Mouse (Mus musculus) left cerebral cortex, adult 2 months (tissue): Measurements from ENCODE around the gene D3Ertd751e. TPM values are rescaled to one million over a fixed set of nuclear protein-coding genes. Genes with fewer than 3 reads are reported as not detected.

Source experiments
- DNase-seq, 2 experiments: peaks; one replicate each; pipeline ENCODE4 v3.0.0; 2021 to 2022; ENCODE audit warnings: low spot score in 2 of 2, mixed read lengths in 1 of 2; ENCODE audit errors: extremely low spot score in 1 of 2
- H3K27ac ChIP-seq: fragments of 200-600 bp; 2 replicates; pipeline ENCODE4 v1.8.1; 2022
- H3K4me3 ChIP-seq: fragments of 200-600 bp; 2 replicates; pipeline ENCODE4 v1.8.1; 2022
- CTCF ChIP-seq: fragments of 200-600 bp; IDR thresholded peaks from 2 replicates; pipeline ENCODE4 v1.8.1; 2022; ENCODE audit warnings: antibody characterized with exemption, mild to moderate bottlenecking, moderate library complexity
- intact Hi-C: fragments of 180-260 bp; cut with DNase I; formaldehyde crosslinking; loops from one replicate; pipeline ENCODE4 v1.15.1; 2025
- long read RNA-seq, 2 experiments: library from polyadenylated mRNA; stranded (forward); transcript quantifications; one replicate each; pipeline ENCODE4 v2.0.0; 2021; ENCODE audit warnings: borderline mapping rate in 2 of 2
- total RNA-seq, 2 experiments: library from RNA; stranded (reverse); gene quantifications; 2 replicates each; pipeline ENCODE4 v1.2.3; 2021

D3Ertd751e gene
- total RNA-seq = 1 to 10 TPM; 9.5 TPM
- long read RNA-seq, experiment 1, transcript D3Ertd751e-203 (6 exons, 3,452 nt) = major isoform, 8 of 13 reads
- long read RNA-seq, experiment 1, partial matches to known transcripts = 0 of 13 reads
- long read RNA-seq, experiment 1, other reads (novel, unspliced or antisense) = 4 of 13 reads
- long read RNA-seq, experiment 2, partial matches to known transcripts = 0 of 7 reads
- long read RNA-seq, experiment 2, other reads (novel, unspliced or antisense) = 2 of 7 reads

DNA sequence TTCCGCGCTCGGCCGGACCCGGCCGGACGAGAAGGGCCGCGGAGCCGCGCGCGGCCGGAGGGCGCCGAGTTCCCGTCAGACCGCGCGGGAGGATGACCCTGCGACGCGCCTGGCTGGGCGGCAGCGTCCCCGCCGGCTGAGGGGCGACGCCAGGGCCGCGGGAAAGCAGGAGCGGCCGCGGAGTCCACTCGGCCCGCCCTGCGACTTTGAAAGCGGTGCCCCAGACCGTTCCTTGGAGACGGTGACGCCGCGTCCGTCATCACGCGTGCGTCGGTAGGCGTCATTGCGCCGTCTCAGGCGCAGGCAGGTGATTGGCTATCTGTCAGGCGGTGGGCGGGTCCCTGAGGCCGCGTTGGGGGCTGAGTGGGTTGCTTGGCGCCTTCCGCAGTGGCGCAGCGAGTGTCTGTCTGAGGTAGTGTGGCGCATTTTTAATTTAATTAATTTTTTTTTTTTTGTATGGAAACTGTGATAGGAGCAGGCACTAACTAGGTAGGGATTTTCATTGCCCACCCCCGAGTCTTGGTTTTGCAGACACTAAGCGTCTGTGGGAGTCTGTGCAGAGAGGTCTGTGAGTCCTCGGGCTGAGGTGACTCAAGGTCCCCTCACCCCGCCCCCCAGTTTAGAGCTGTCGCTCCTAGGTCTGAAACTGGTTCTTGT is at the start of gene D3Ertd751e, which contains the start of gene Sclt1:
Gene D3Ertd751e, plus strand, starts transcription at position 334 of the 657 bp plus-strand sequence.
Gene Sclt1, minus strand, starts transcription at position 237 of the 657 bp plus-strand sequence.
- TF ChIP-seq CTCF = peak; percentile 22; the same call in 1 of the 2 replicates
- H3K4me3 ChIP-seq = peak within 1 kb of the TSS; percentile 69
- peak within 1 kb of the TSS; percentile 98 for H3K27ac ChIP-seq
- intact Hi-C loops = no loop called here
- DNase-seq = peak; percentile 98

DNA sequence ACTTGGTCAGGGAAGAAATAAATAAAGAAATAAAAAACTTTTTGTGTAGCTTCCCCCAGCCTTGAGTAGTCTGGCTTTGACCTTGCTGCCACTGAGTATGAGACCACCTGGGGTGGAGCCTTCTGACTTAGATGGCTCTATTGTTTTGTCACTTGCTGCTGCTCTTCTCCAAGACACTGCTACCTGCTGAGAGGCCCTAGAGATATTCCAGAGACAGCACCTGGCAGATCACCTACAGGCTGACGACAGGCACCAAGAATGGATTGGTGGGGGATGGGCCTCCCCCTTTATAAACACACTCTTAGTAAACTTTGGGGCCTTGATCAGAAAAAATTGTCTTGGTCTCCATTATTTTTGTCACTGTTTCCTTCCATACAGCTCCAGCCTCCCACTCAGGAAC is 46.7 kb upstream of the D3Ertd751e start:
- DNase-seq = no peak
- Histone ChIP-seq H3K4me3 (no peak overlapping the region), H3K27ac (no peak overlapping the region)
- no peak for TF ChIP-seq CTCF
- intact Hi-C loops = no loop called here

DNA sequence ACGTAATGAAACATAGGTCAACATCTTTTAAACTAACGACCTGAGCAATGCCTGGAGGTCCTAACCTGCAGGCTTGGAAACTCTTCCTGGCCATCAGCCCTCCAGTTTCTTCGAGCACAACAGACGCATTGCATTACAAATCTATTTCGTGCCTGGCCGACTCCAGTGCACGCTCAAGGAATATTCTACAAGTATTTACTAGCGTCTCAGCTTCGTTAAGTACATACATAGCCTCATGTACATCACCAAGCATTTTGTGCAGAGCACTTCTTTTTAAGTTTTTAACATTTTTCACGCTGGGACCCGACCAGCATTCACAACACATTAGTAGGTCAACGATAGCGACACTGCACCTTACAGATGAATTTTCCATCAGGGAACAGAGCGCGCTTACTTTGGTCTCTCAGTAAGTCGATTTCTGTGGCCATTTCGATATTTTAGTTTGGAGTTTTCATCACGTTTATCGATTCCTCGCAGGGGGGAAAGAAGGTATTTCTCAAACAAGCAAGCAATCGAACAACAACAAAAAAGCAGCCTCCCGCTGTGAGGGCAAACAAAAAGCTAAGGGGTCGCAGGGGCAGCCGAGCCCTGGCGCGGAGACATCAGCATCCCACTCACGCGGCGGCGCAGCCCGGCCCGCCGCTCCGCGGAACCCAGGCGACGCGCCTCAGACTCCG is 672 bp upstream of the D3Ertd751e start:
- DNase-seq = peak in 1 of 2 experiments; percentile 13
- Histone ChIP-seq H3K27ac (peak overlapping the region; percentile 71), H3K4me3 (peak overlapping the region; percentile 69)
- intact Hi-C loops = no loop called here
- no peak for TF ChIP-seq CTCF

- peak; percentile 14 for TF ChIP-seq CTCF
- no peak for DNase-seq
- Histone ChIP-seq H3K27ac (peak overlapping the region; percentile 98; the same call in 1 of the 2 replicates), H3K4me3 (peak overlapping the region; percentile 69)
- intact Hi-C loops = no loop called here
Measured at GRCm38 (mm10) chr3:41743436-41743835, 1.0 kb downstream of the D3Ertd751e start.

GRCm38 (mm10) chr3:41754556-41754955 is 12.1 kb downstream of the D3Ertd751e start:
- no peak overlapping the region for H3K27ac ChIP-seq
- no peak for DNase-seq
- no peak overlapping the region for H3K4me3 ChIP-seq
- intact Hi-C loops = no loop called here
- no peak for TF ChIP-seq CTCF

GRCm38 (mm10) chr3:41762091-41762490 is 19.7 kb downstream of the D3Ertd751e start:
- no peak for TF ChIP-seq CTCF
- intact Hi-C loops = no loop called here
- no peak for DNase-seq
- H3K4me3 ChIP-seq = no peak overlapping the region
- H3K27ac ChIP-seq = no peak overlapping the region

- DNase-seq = no peak
- peak; percentile 44 for TF ChIP-seq CTCF
- intact Hi-C loops = no loop called here
- H3K27ac ChIP-seq = no peak overlapping the region
- no peak overlapping the region for H3K4me3 ChIP-seq
Measured at GRCm38 (mm10) chr3:41812447-41812846, 70.0 kb downstream of the D3Ertd751e start.

Other genes with a start within 250 kb of the D3Ertd751e start
- gene Jade1, start 186.9 kb upstream of the D3Ertd751e start, total RNA-seq = 10 to 100 TPM; 40.5 to 44.7 TPM
- gene Sclt1, start 97 bp upstream of the D3Ertd751e start, total RNA-seq = 10 to 100 TPM; 19.7 to 20.3 TPM